Mouse (Mus musculus): ENCODE data around the gene Ang6. TPM values are rescaled to one million over a fixed set of nuclear protein-coding genes. Genes with fewer than 3 reads are reported as not detected.

The Ang6 gene
- polyA plus RNA-seq (2012; fragmentation: generic; extraction: Trizol) = not detected

DNA sequence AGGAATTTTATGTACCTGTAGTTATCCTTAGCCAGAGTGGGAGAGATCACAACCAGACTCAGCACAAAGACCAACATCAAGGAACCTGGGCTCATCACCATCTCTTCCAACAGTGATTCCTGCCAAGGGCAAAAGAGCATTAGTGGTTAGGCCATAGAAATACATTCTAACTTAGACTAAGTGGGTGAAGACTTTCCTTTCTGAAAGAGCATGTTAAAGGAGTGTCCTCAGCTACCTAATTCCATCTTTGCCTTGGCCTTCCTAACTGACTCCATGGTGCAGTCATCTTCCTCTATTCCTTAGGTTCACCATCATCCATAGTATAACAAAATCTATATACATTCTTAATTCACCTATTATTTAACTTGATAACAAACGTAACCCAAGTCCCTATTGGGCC lies at the start of gene Ang6:
TSS of gene Ang6 (minus strand) at position 101 of the 400 bp plus-strand sequence.

GRCm38 (mm10) chr14:43956769-43957168 lies 45.3 kb downstream of the Ang6 start, which contains the start of gene Ang5:
Gene Ang5, plus strand, starts transcription at chr14:43957069.

Other genes starting within 250 kb of the Ang6 start
- gene Gm8180, start 217.5 kb downstream of the Ang6 start, polyA plus RNA-seq (2012; fragmentation: generic; extraction: Trizol) = not detected
- gene Ear1, start 126.8 kb downstream of the Ang6 start, polyA plus RNA-seq (2012; fragmentation: generic; extraction: Trizol) = not detected
- not detected for gene Ear10, start 78.7 kb downstream of the Ang6 start, polyA plus RNA-seq (2012; fragmentation: generic; extraction: Trizol)
- under 1 TPM; 0.05 to 0.46 TPM for gene Gm8113, start 76.9 kb downstream of the Ang6 start, polyA plus RNA-seq (2012; fragmentation: generic; extraction: Trizol)
- not detected for gene Ang5, start 45.2 kb downstream of the Ang6 start, polyA plus RNA-seq (2012; fragmentation: generic; extraction: Trizol)
- gene Ear2, start 100.4 kb upstream of the Ang6 start, polyA plus RNA-seq (2012; fragmentation: generic; extraction: Trizol) = under 1 TPM in 1 of 2 experiments, not detected in 1; 0.14 TPM
- gene Gm3327, start 121.6 kb upstream of the Ang6 start, polyA plus RNA-seq (2012; fragmentation: generic; extraction: Trizol) = not detected
- gene Gm8212, start 195.4 kb upstream of the Ang6 start, polyA plus RNA-seq (2012; fragmentation: generic; extraction: Trizol) = under 1 TPM in 1 of 2 experiments, not detected in 1; 0.04 TPM
- under 1 TPM; 0.02 to 0.05 TPM for gene 4930503E14Rik, start 211.0 kb upstream of the Ang6 start, polyA plus RNA-seq (2012; fragmentation: generic; extraction: Trizol)

All from C3H10T1/2 (cell line).